Mouse (Mus musculus): ENCODE data around the gene Aff1.

Gene Aff1

GRCm38 (mm10) chr5:103693041-103693641 lies 967 bp downstream of the Aff1 start:
- DNase-seq (ENCODE audit: low spot score in 2 of 2): no peak

GRCm38 (mm10) chr5:103694094-103694493 lies 1.9 kb downstream of the Aff1 start:
- no peak for DNase-seq (ENCODE audit: low spot score in 2 of 2)

GRCm38 (mm10) chr5:103697875-103698491 lies 5.8 kb downstream of the Aff1 start:
- DNase-seq (ENCODE audit: low spot score in 2 of 2): no peak

GRCm38 (mm10) chr5:103698577-103698976 lies 6.4 kb downstream of the Aff1 start:
- no peak for DNase-seq (ENCODE audit: low spot score in 2 of 2)

GRCm38 (mm10) chr5:103699537-103699936 lies 7.4 kb downstream of the Aff1 start:
- peak in 1 of 2 experiments; percentile 54 for DNase-seq (ENCODE audit: low spot score in 2 of 2)

- no peak for DNase-seq (ENCODE audit: low spot score in 2 of 2)
Observed at GRCm38 (mm10) chr5:103700661-103701060, 8.5 kb downstream of the Aff1 start.

- DNase-seq (ENCODE audit: low spot score in 2 of 2): no peak
Observed at GRCm38 (mm10) chr5:103701466-103701865, 9.3 kb downstream of the Aff1 start.

GRCm38 (mm10) chr5:103702527-103702926 lies 10.4 kb downstream of the Aff1 start:
- no peak for DNase-seq (ENCODE audit: low spot score in 2 of 2)

GRCm38 (mm10) chr5:103705331-103705730 lies 13.2 kb downstream of the Aff1 start:
- DNase-seq (ENCODE audit: low spot score in 2 of 2): no peak

- no peak for DNase-seq (ENCODE audit: low spot score in 2 of 2)
Observed at GRCm38 (mm10) chr5:103705874-103706273, 13.7 kb downstream of the Aff1 start.

- peak in 1 of 2 experiments; percentile 72 for DNase-seq (ENCODE audit: low spot score in 2 of 2)
Observed at GRCm38 (mm10) chr5:103709044-103709443, 16.9 kb downstream of the Aff1 start.

- no peak for DNase-seq (ENCODE audit: low spot score in 2 of 2)
Observed at GRCm38 (mm10) chr5:103711886-103712285, 19.7 kb downstream of the Aff1 start.

GRCm38 (mm10) chr5:103713422-103713821 lies 21.2 kb downstream of the Aff1 start:
- no peak for DNase-seq (ENCODE audit: low spot score in 2 of 2)

GRCm38 (mm10) chr5:103714943-103715342 lies 22.8 kb downstream of the Aff1 start:
- no peak for DNase-seq (ENCODE audit: low spot score in 2 of 2)

- DNase-seq (ENCODE audit: low spot score in 2 of 2): no peak
Observed at GRCm38 (mm10) chr5:103716824-103717342, 24.7 kb downstream of the Aff1 start.

GRCm38 (mm10) chr5:103719131-103719530 lies 27.0 kb downstream of the Aff1 start:
- DNase-seq (ENCODE audit: low spot score in 2 of 2): no peak

- peak in 1 of 2 experiments; percentile 46 for DNase-seq (ENCODE audit: low spot score in 2 of 2)
Observed at GRCm38 (mm10) chr5:103719851-103720250, 27.7 kb downstream of the Aff1 start.

- no peak for DNase-seq (ENCODE audit: low spot score in 2 of 2)
Observed at GRCm38 (mm10) chr5:103720967-103721366, 28.8 kb downstream of the Aff1 start.

GRCm38 (mm10) chr5:103721490-103721889 lies 29.3 kb downstream of the Aff1 start:
- peak in 1 of 2 experiments; percentile 38 for DNase-seq (ENCODE audit: low spot score in 2 of 2)

- DNase-seq (ENCODE audit: low spot score in 2 of 2): no peak
Observed at GRCm38 (mm10) chr5:103722721-103723120, 30.5 kb downstream of the Aff1 start.

GRCm38 (mm10) chr5:103724384-103724783 lies 32.2 kb downstream of the Aff1 start:
- no peak for DNase-seq (ENCODE audit: low spot score in 2 of 2)

- DNase-seq (ENCODE audit: low spot score in 2 of 2): no peak
Observed at GRCm38 (mm10) chr5:103724823-103725222, 32.6 kb downstream of the Aff1 start.
